Mouse (Mus musculus) urinary bladder, postnatal 36 days (tissue): ENCODE data around the gene Snd1.
A peak's percentile ranks its signal among the peaks of the same experiment; 100 is the strongest.

ENCODE experiments used
- DNase-seq, 2 experiments: peaks; one replicate each; pipeline ENCODE4 v3.0.0; 2022; ENCODE audit warnings: low spot score in 2 of 2, mixed read lengths in 1 of 2

Gene Snd1

GRCm38 (mm10) chr6:28751186-28751585 lies 276.2 kb downstream of the Snd1 start:
- no peak for DNase-seq

GRCm38 (mm10) chr6:28753217-28753616 lies 278.3 kb downstream of the Snd1 start:
- DNase-seq = no peak

GRCm38 (mm10) chr6:28753681-28754080 lies 278.7 kb downstream of the Snd1 start:
- no peak for DNase-seq

- no peak for DNase-seq
These were observed 279.4 kb downstream of the Snd1 start for GRCm38 (mm10) chr6:28754127-28754898.

- DNase-seq = no peak
These were observed 281.5 kb downstream of the Snd1 start for GRCm38 (mm10) chr6:28756306-28757018.

- peak in 1 of 2 experiments; percentile 19 for DNase-seq
These were observed 283.4 kb downstream of the Snd1 start for GRCm38 (mm10) chr6:28758293-28758692.

- DNase-seq = no peak
These were observed 286.8 kb downstream of the Snd1 start for GRCm38 (mm10) chr6:28761728-28762127.

- no peak for DNase-seq
These were observed 287.3 kb downstream of the Snd1 start for GRCm38 (mm10) chr6:28762132-28762775.

GRCm38 (mm10) chr6:28766622-28767021 lies 291.7 kb downstream of the Snd1 start:
- no peak for DNase-seq

- DNase-seq = no peak
These were observed 293.0 kb downstream of the Snd1 start for GRCm38 (mm10) chr6:28767891-28768481.

GRCm38 (mm10) chr6:28771331-28771730 lies 296.4 kb downstream of the Snd1 start:
- no peak for DNase-seq

- DNase-seq = no peak
These were observed 306.8 kb downstream of the Snd1 start for GRCm38 (mm10) chr6:28781696-28782095.

- DNase-seq = no peak
These were observed 308.2 kb downstream of the Snd1 start for GRCm38 (mm10) chr6:28783082-28783647.

- no peak for DNase-seq
These were observed 309.0 kb downstream of the Snd1 start for GRCm38 (mm10) chr6:28783953-28784352.

GRCm38 (mm10) chr6:28785770-28786169 lies 310.8 kb downstream of the Snd1 start:
- DNase-seq = no peak

- DNase-seq = peak; percentile 18 to 19
These were observed 312.2 kb downstream of the Snd1 start for GRCm38 (mm10) chr6:28787133-28787532.

- DNase-seq = no peak
These were observed 314.7 kb downstream of the Snd1 start for GRCm38 (mm10) chr6:28789685-28790084.

- DNase-seq = no peak
These were observed 316.2 kb downstream of the Snd1 start for GRCm38 (mm10) chr6:28791183-28791582.

- DNase-seq = no peak
These were observed 316.9 kb downstream of the Snd1 start for GRCm38 (mm10) chr6:28791809-28792208.

- DNase-seq = no peak
These were observed 320.4 kb downstream of the Snd1 start for GRCm38 (mm10) chr6:28795380-28795779.

GRCm38 (mm10) chr6:28795792-28796515 lies 321.0 kb downstream of the Snd1 start:
- no peak for DNase-seq
